Mouse (Mus musculus): ENCODE results near the gene Agbl4. TPM values are rescaled to one million over a fixed set of nuclear protein-coding genes. Genes with fewer than 3 reads are reported as not detected.

Agbl4 gene
- polyA plus RNA-seq (2012; rRNA removed), result not detected in 2 replicates

DNA sequence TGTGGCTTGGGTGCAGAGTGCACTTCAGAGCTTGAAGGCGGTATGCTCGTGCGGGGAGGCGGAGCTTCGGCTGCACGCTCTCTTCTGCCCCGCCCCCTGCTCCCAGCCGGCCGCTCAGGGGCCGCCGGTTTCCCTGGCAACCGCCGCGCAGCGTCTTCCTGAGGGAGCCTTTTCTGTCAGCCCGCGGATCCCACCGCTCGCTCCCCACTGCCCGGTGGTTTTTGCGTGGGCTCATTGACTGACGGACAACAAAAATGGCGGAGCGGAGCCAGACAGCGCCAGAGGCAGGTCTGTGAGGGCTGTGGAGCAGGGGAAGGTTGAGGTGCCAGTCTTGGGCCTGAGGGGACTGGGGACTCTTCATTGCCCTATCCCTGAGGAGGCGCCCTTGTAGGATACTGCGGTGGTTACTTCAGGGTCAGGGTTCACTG, at the start of gene Agbl4:
TSS of gene Agbl4 (plus strand) at position 44 of the 428 bp plus-strand sequence.

DNA sequence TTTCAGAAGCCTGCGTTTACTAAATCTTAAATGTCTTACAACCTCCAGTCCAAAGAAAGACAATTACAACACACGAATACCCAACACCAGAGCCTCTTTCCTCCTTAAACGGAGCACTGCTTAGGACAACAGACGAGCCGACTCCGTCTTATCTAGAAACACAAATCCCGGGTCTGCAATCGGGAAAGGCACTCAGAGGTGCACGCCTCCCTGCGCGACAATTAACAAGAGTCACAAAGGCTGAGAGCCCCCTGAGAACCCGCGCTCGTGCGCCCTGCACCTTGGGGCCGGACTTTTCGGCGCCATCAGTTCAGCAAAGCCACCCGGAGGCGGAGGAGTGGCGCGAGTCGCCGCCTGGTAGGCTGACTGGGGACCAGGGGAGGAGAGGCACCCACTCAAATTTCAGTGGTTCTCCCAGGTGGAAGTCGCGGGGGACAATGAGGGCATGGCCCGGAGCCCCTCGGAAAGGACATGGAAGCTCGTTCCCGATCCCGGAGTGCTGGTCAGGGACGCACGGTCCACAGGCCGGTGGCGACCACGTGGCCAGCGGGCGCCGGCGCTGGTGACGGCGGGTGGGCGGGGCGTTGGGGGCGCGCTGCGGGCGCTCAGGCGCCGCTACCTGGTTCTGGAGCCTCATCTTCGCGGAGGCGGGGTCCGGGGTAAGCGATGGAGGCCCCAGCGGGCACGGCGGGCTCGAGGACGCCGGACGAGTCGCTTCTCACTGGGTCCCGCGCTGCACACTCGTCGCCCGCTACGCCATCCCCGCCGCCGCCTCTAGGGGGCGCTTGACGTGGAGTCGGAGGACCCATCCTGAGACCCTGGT, 46.1 kb upstream of the Agbl4 start, which contains the start of gene Elavl4:
TSS of gene Elavl4 (minus strand) at position 732 of the 823 bp plus-strand sequence.

DNA sequence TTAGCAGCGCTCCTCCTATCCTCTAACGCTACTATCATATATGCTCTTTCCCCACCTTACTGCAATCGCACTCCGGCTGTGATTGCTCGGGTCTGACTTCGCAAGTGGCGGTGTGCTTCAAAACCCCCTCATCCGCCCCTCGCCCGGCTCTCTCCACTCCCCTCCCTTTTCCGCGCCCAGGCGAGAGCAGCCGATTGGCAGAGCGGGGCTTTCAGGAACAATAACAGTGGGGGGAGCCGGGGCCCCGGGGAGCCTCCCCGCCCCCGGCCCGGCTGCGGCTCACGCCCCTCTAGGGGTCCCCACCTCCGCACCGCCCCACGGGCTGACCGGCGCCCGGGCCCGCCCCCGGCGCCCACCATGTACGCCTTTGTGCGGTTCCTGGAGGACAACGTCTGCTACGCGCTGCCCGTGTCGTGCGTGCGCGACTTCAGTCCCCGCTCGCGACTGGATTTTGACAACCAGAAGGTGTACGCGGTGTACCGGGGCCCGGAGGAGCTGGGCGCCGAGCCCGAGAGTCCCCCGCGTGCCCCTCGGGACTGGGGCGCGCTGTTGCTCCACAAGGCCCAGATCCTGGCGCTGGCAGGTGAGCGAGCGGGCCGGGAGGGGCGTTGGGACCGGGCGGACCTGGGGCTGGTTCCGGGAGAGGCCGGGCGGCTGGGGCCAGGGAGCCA, 1017.5 kb downstream of the Agbl4 start, which contains the start of gene Bend5:
TSS of gene Bend5 (plus strand) at position 189 of the 671 bp plus-strand sequence.

Other genes starting within 250 kb of the Agbl4 start
- 0.10 and 0.35 TPM in 2 replicates for gene Elavl4, start 45.8 kb upstream of the Agbl4 start, polyA plus RNA-seq (2012; rRNA removed)